Mouse (Mus musculus) G1E (cell line): ENCODE results near the gene Olfr524.

Experiments
- CTCF ChIP-seq: IDR thresholded peaks from 2 replicates; pipeline ENCODE4 v1.5.1; 2012; ENCODE audit warnings: low read depth, low read length, inconsistent platforms, mixed read lengths
- GATA1 ChIP-seq: IDR thresholded peaks from 2 replicates; pipeline ENCODE4 v1.6.1; 2012; ENCODE audit warnings: borderline replicate concordance, low read length, inconsistent platforms, mixed read lengths
- POLR2AphosphoS5 ChIP-seq: IDR thresholded peaks from 2 replicates; pipeline ENCODE4 v1.6.1; 2012; ENCODE audit warnings: low read depth, low read length, inconsistent platforms; ENCODE audit not compliant: insufficient replicate concordance
- TAL1 ChIP-seq: conservative IDR thresholded peaks from 2 replicates; pipeline ENCODE4 v1.6.1; 2012; ENCODE audit warnings: low read depth, low read length, inconsistent platforms, mixed read lengths

DNA sequence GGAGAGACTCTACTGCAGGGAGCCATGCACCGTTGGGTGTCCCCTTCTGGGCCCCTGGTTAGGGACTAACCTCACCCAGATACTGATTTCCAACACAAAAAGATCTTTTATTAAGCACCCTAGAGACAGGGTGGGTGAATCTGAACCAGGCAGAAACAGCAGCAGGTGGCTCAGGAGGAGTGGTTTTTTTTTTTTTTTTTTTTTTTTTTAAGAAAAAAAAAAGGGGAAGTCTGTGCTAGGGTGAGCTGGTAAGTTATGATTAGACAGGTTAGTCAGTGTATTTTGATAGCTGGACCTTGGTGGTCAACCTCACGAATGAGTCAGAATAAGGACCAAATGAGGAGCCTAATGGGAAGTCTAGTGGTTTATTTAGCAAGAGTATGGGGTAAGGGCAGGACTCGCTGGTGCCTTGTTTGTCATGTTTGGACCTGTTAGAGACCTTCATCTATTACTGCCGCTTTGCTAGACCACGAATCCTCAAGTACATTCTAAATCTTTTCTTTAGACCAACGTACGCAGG is 48.1 kb upstream of the Olfr524 start:
- no peak for TF ChIP-seq CTCF
- TF ChIP-seq POLR2AphosphoS5: no peak
- TF ChIP-seq GATA1: no peak
- no peak for TF ChIP-seq TAL1
